Mouse (Mus musculus) liver, embryonic 11.5 days (tissue): Measurements from ENCODE around the gene Nog. TPM values are rescaled to one million over a fixed set of nuclear protein-coding genes. Genes with fewer than 3 reads are reported as not detected.

Source experiments
- ATAC-seq: fragments of 200-750 bp; cut with Nextera tagmentation; replicated peaks from 2 replicates; pipeline ENCODE4 v1.8.0; 2017; ENCODE audit warnings: moderate number of reproducible peaks, mild to moderate bottlenecking, moderate TSS enrichment, moderate library complexity; ENCODE audit not compliant: low FRiP score
- DNase-seq: peaks from one replicate; pipeline ENCODE4 v3.0.0-alpha.2; 2017; ENCODE audit warnings: low spot score
- H3K27ac ChIP-seq: fragments of 300-500 bp; sonication (generic); 2 replicates; pipeline ENCODE4 v1.5.1; 2014; ENCODE audit warnings: mild to moderate bottlenecking, low read depth, low read length, control low read depth
- H3K27me3 ChIP-seq: fragments of 300-500 bp; sonication (generic); replicated peaks from 2 replicates; pipeline ENCODE4 v1.6.1; 2014; ENCODE audit warnings: low read length, mixed read lengths; ENCODE audit not compliant: control insufficient read depth, insufficient read depth
- H3K36me3 ChIP-seq: fragments of 300-500 bp; sonication (generic); 2 replicates; pipeline ENCODE4 v1.6.1; 2014; ENCODE audit warnings: mild to moderate bottlenecking, low read length, moderate library complexity, mixed read lengths; ENCODE audit not compliant: control insufficient read depth, insufficient read depth
- H3K4me1 ChIP-seq: fragments of 300-500 bp; sonication (generic); replicated peaks from 2 replicates; pipeline ENCODE4 v1.6.1; 2014; ENCODE audit warnings: low read length, mixed read lengths; ENCODE audit not compliant: control insufficient read depth, insufficient read depth
- H3K4me2 ChIP-seq: fragments of 300-500 bp; sonication (generic); 2 replicates; pipeline ENCODE4 v1.6.1; 2014; ENCODE audit warnings: mild to moderate bottlenecking, control low read depth, moderate library complexity
- H3K4me3 ChIP-seq: fragments of 300-500 bp; sonication (generic); 2 replicates; pipeline ENCODE4 v1.5.1; 2014; ENCODE audit warnings: low read depth, low read length, control low read depth
- H3K9ac ChIP-seq: fragments of 300-500 bp; sonication (generic); 2 replicates; pipeline ENCODE4 v1.6.1; 2014; ENCODE audit warnings: low read depth, low read length, control low read depth
- H3K9me3 ChIP-seq: fragments of 300-500 bp; sonication (generic); 2 replicates; pipeline ENCODE4 v1.6.1; 2016; ENCODE audit warnings: low read length, inconsistent platforms, mixed read lengths; ENCODE audit not compliant: control insufficient read depth
- WGBS: fragments of 180-500 bp; shearing (Covaris S2); extraction: QIAGEN DNeasy Blood & Tissue Kit; methylation state at CpG from one replicate; pipeline ENCODE4 v1.1.7; 2014; 5-methylcytosine and 5-hydroxymethylcytosine counted together
- polyA plus RNA-seq: library from polyadenylated mRNA; unstranded; fragments of >200 nt; fragmentation: Nextera tagmentation; extraction: Ambion mirVana; gene quantifications from 2 replicates; pipeline ENCODE4 v1.2.1, GENCODE M21; 2014

Nog gene
- polyA plus RNA-seq, 1 experiment from 2014 or later: 0.36 TPM

- no peaks in the 10 kb centered on the region for H3K36me3 ChIP-seq
- H3K9me3 ChIP-seq: no peaks in the 10 kb centered on the region
- no peak overlapping the region for H3K9ac ChIP-seq
- no peak overlapping the region for H3K27ac ChIP-seq
- no peak for ATAC-seq
- H3K4me1 ChIP-seq: no peaks in the 10 kb centered on the region
- no peak overlapping the region for H3K4me3 ChIP-seq
- 70% methylated on average over 3 of the region's 3 CpGs for WGBS
- no peak overlapping the region for H3K4me2 ChIP-seq
- DNase-seq: no peak
- H3K27me3 ChIP-seq: no peaks in the 10 kb centered on the region
Measured at GRCm38 (mm10) chr11:89317757-89318156, 15.6 kb upstream of the Nog start.

- H3K9me3 ChIP-seq: no peaks in the 10 kb centered on the region
- H3K4me3 ChIP-seq: no peak overlapping the region
- ATAC-seq (no peak), DNase-seq (no peak)
- H3K4me2 ChIP-seq: no peak overlapping the region
- no peak overlapping the region for H3K27ac ChIP-seq
- no peak overlapping the region for H3K9ac ChIP-seq
- no peaks in the 10 kb centered on the region for H3K4me1 ChIP-seq
- H3K36me3 ChIP-seq: no peaks in the 10 kb centered on the region
- no peaks in the 10 kb centered on the region for H3K27me3 ChIP-seq
- 48% methylated on average over 5 of the region's 5 CpGs for WGBS
Measured at GRCm38 (mm10) chr11:89314374-89314773, 12.2 kb upstream of the Nog start.

GRCm38 (mm10) chr11:89312378-89312777 is 10.2 kb upstream of the Nog start:
- Histone ChIP-seq H3K9ac (no peak overlapping the region), H3K9me3 (no peaks in the 10 kb centered on the region), H3K27me3 (peaks cover 3% of the 10 kb centered on the region; the same call in 1 of the 2 replicates), H3K27ac (no peak overlapping the region), H3K4me2 (no peak overlapping the region), H3K4me3 (no peak overlapping the region), H3K4me1 (no peaks in the 10 kb centered on the region), H3K36me3 (no peaks in the 10 kb centered on the region)
- no peak for DNase-seq
- 44% methylated on average over 3 of the region's 3 CpGs for WGBS
- ATAC-seq: no peak

GRCm38 (mm10) chr11:89310217-89310616 is 8.1 kb upstream of the Nog start:
- H3K36me3 ChIP-seq: no peaks in the 10 kb centered on the region
- ATAC-seq (no peak), DNase-seq (no peak)
- 77% methylated on average over 11 of the region's 11 CpGs for WGBS
- H3K9ac ChIP-seq: no peak overlapping the region
- no peaks in the 10 kb centered on the region for H3K4me1 ChIP-seq
- peaks cover 3% of the 10 kb centered on the region; the same call in 1 of the 2 replicates for H3K27me3 ChIP-seq
- no peak overlapping the region for H3K27ac ChIP-seq
- H3K9me3 ChIP-seq: no peaks in the 10 kb centered on the region
- H3K4me3 ChIP-seq: no peak overlapping the region
- no peak overlapping the region for H3K4me2 ChIP-seq

- H3K27me3 ChIP-seq: peaks cover 53% of the 10 kb centered on the region
- WGBS: 3% methylated on average over 16 of the region's 16 CpGs
- ATAC-seq (peak; percentile 46; the same call in 1 of the 2 replicates), DNase-seq (peak; percentile 82)
- no peak overlapping the region for H3K27ac ChIP-seq
- no peaks in the 10 kb centered on the region for H3K9me3 ChIP-seq
- no peak overlapping the region for H3K9ac ChIP-seq
- H3K4me1 ChIP-seq: peaks cover 3% of the 10 kb centered on the region; the same call in 1 of the 2 replicates
- no peak overlapping the region; the same call in 1 of the 2 replicates for H3K4me3 ChIP-seq
- H3K4me2 ChIP-seq: peak overlapping the region; percentile 85
- no peaks in the 10 kb centered on the region for H3K36me3 ChIP-seq
Measured at GRCm38 (mm10) chr11:89303421-89303820, 1.3 kb upstream of the Nog start.

GRCm38 (mm10) chr11:89302816-89303180 is 666 bp upstream of the Nog start:
- Histone ChIP-seq H3K9me3 (no peaks in the 10 kb centered on the region), H3K4me3 (peak overlapping the region; percentile 57), H3K9ac (no peak overlapping the region), H3K4me2 (peak overlapping the region; percentile 85), H3K36me3 (no peaks in the 10 kb centered on the region), H3K27me3 (peaks cover 59% of the 10 kb centered on the region), H3K27ac (no peak overlapping the region), H3K4me1 (peaks cover 3% of the 10 kb centered on the region; the same call in 1 of the 2 replicates)
- 2% methylated on average over 20 of the region's 29 CpGs for WGBS
- ATAC-seq (no peak), DNase-seq (peak; percentile 60)

GRCm38 (mm10) chr11:89301331-89302055 is 639 bp downstream of the Nog start:
- WGBS: 1% methylated on average over 53 of the region's 53 CpGs
- H3K4me3 ChIP-seq: peak overlapping the region; percentile 57
- no peak for ATAC-seq
- H3K27me3 ChIP-seq: peaks cover 63% of the 10 kb centered on the region
- peak; percentile 45 for DNase-seq
- H3K4me1 ChIP-seq: peaks cover 5% of the 10 kb centered on the region; the same call in 1 of the 2 replicates
- H3K4me2 ChIP-seq: peak overlapping the region; percentile 85
- H3K27ac ChIP-seq: no peak overlapping the region
- 0 out of 2 replicates have a peak overlapping the region, but pooled peaks have one; percentile 20 for H3K9ac ChIP-seq
- H3K36me3 ChIP-seq: no peaks in the 10 kb centered on the region
- no peaks in the 10 kb centered on the region for H3K9me3 ChIP-seq

GRCm38 (mm10) chr11:89299784-89300775 is 2.1 kb downstream of the Nog start:
- WGBS: 4% methylated on average over 26 of the region's 26 CpGs
- DNase-seq: no peak
- Histone ChIP-seq H3K9ac (no peak overlapping the region), H3K4me1 (peaks cover 5% of the 10 kb centered on the region; the same call in 1 of the 2 replicates), H3K9me3 (no peaks in the 10 kb centered on the region), H3K36me3 (no peaks in the 10 kb centered on the region), H3K27me3 (peaks cover 72% of the 10 kb centered on the region), H3K4me3 (no peak overlapping the region), H3K27ac (no peak overlapping the region), H3K4me2 (peak overlapping the region; percentile 25; the same call in 1 of the 2 replicates)
- no peak for ATAC-seq
